Mouse (Mus musculus): ENCODE data around the gene Prmt2.

GRCm38 (mm10) chr10:76158009-76158408 lies 79.7 kb downstream of the Prmt2 start:
- TF ChIP-seq CTCF (conservative IDR thresholded peaks at IDR 0.05; ENCODE audit: low read length) (no peak), NANOG (IDR thresholded peaks at IDR 0.05; ENCODE audit: borderline replicate concordance, low read length) (no peak)
